Mouse (Mus musculus): ENCODE data around the gene Tbc1d8. TPM values are rescaled to one million over a fixed set of nuclear protein-coding genes. Genes with fewer than 3 reads are reported as not detected.

Tbc1d8 gene
- total and polyA plus RNA-seq, 2 experiments from 2014 or later, result 7.7 to 19.3 TPM

DNA sequence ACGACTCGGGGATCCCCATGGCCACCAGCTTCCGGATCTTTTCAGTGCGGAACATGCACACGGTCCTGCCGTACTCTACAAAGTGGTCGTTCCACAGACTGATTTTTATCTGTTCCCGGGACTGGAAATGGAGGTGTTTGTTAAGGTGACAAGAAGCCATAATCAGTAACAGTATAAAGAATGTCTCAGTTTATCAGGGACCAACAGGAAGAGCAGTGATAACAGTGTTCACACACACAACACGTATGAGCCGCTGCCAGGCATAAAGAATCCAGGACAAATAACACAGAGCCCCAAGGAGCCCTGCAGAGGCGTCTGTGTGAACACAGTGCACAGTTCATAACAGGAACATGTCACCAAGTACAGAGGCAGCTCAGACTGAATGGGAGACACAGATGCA is 89.2 kb downstream of the Tbc1d8 start:
- Histone ChIP-seq H3K27ac (ENCODE audit: low read depth, low read length) (no peak overlapping the region), H3K9ac (no peak overlapping the region), H3K4me3 (ENCODE audit: low read depth, low read length) (no peak overlapping the region), H3K27me3 (ENCODE audit: insufficient read depth, low read length) (no peaks in the 10 kb centered on the region), H3K9me3 (ENCODE audit: low read length) (no peaks in the 10 kb centered on the region), H3K36me3 (ENCODE audit: insufficient read depth) (peaks cover 18% of the 10 kb centered on the region), H3K4me1 (ENCODE audit: insufficient read depth) (no peaks in the 10 kb centered on the region), H3K4me2 (ENCODE audit: low read depth) (no peak overlapping the region)
- TF ChIP-seq CTCF (IDR thresholded peaks at IDR 0.05; ENCODE audit: low read depth), result no peak
- 91% methylated on average over 11 of the region's 11 CpGs for WGBS
- ATAC-seq (no peak), DNase-seq (no peak)

GRCm38 (mm10) chr1:39388163-39388562 is 90.4 kb downstream of the Tbc1d8 start:
- no peak overlapping the region for H3K9ac ChIP-seq
- ATAC-seq, result no peak
- H3K27me3 ChIP-seq (ENCODE audit: insufficient read depth, low read length), result no peaks in the 10 kb centered on the region
- peaks cover 25% of the 10 kb centered on the region for H3K36me3 ChIP-seq (ENCODE audit: insufficient read depth)
- TF ChIP-seq CTCF (IDR thresholded peaks at IDR 0.05; ENCODE audit: low read depth), result no peak
- no peaks in the 10 kb centered on the region for H3K4me1 ChIP-seq (ENCODE audit: insufficient read depth)
- H3K27ac ChIP-seq (ENCODE audit: low read depth, low read length), result no peak overlapping the region
- H3K4me2 ChIP-seq (ENCODE audit: low read depth), result no peak overlapping the region
- WGBS, result 78% methylated on average over 2 of the region's 2 CpGs
- no peak overlapping the region for H3K4me3 ChIP-seq (ENCODE audit: low read depth, low read length)
- DNase-seq, result no peak
- no peaks in the 10 kb centered on the region for H3K9me3 ChIP-seq (ENCODE audit: low read length)

DNA sequence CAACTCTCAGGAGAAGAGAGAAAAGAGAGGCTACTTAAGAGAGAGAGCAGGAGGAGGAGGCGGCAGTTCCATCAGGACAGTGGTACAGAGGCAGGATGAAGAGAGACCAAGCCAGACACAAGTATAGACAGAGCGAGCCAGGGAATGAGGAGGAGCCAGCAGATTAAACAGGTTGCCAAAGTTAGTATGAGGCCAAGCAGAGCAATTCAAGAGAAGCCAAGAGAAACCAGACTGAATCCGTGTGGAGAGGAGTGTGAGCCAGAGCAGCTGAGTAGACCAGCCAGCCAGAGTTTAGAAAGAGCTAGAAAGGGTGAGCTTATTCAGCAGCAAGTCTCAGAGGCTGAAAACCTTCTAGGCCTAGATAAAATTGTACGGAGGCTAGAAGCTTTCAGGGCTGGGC is 91.1 kb downstream of the Tbc1d8 start:
- TF ChIP-seq CTCF (IDR thresholded peaks at IDR 0.05; ENCODE audit: low read depth), result no peak
- ATAC-seq (peak; percentile 84), DNase-seq (peak; percentile 63)
- Histone ChIP-seq H3K27me3 (ENCODE audit: insufficient read depth, low read length) (no peaks in the 10 kb centered on the region), H3K9me3 (ENCODE audit: low read length) (no peaks in the 10 kb centered on the region), H3K4me2 (ENCODE audit: low read depth) (no peak overlapping the region), H3K27ac (ENCODE audit: low read depth, low read length) (no peak overlapping the region), H3K4me1 (ENCODE audit: insufficient read depth) (no peaks in the 10 kb centered on the region), H3K4me3 (ENCODE audit: low read depth, low read length) (no peak overlapping the region), H3K36me3 (ENCODE audit: insufficient read depth) (peaks cover 22% of the 10 kb centered on the region), H3K9ac (no peak overlapping the region)
- WGBS, result 61% methylated on average over 4 of the region's 4 CpGs

GRCm38 (mm10) chr1:39386456-39386855 is 92.1 kb downstream of the Tbc1d8 start:
- Histone ChIP-seq H3K4me1 (ENCODE audit: insufficient read depth) (no peaks in the 10 kb centered on the region), H3K27me3 (ENCODE audit: insufficient read depth, low read length) (no peaks in the 10 kb centered on the region), H3K4me2 (ENCODE audit: low read depth) (no peak overlapping the region), H3K4me3 (ENCODE audit: low read depth, low read length) (no peak overlapping the region), H3K9ac (no peak overlapping the region), H3K27ac (ENCODE audit: low read depth, low read length) (no peak overlapping the region), H3K9me3 (ENCODE audit: low read length) (no peaks in the 10 kb centered on the region), H3K36me3 (ENCODE audit: insufficient read depth) (peaks cover 22% of the 10 kb centered on the region)
- ATAC-seq, result no peak
- no peak for TF ChIP-seq CTCF (IDR thresholded peaks at IDR 0.05; ENCODE audit: low read depth)
- WGBS, result 76% methylated on average over 3 of the region's 3 CpGs
- no peak for DNase-seq

GRCm38 (mm10) chr1:39384914-39385313 is 93.6 kb downstream of the Tbc1d8 start:
- H3K27ac ChIP-seq (ENCODE audit: low read depth, low read length), result no peak overlapping the region
- WGBS, result 92% methylated on average over 9 of the region's 9 CpGs
- no peak overlapping the region for H3K4me2 ChIP-seq (ENCODE audit: low read depth)
- H3K27me3 ChIP-seq (ENCODE audit: insufficient read depth, low read length), result no peaks in the 10 kb centered on the region
- H3K4me1 ChIP-seq (ENCODE audit: insufficient read depth), result no peaks in the 10 kb centered on the region
- no peak for ATAC-seq
- no peak for TF ChIP-seq CTCF (IDR thresholded peaks at IDR 0.05; ENCODE audit: low read depth)
- no peaks in the 10 kb centered on the region for H3K9me3 ChIP-seq (ENCODE audit: low read length)
- no peak overlapping the region for H3K9ac ChIP-seq
- peaks cover 26% of the 10 kb centered on the region for H3K36me3 ChIP-seq (ENCODE audit: insufficient read depth)
- no peak for DNase-seq
- no peak overlapping the region for H3K4me3 ChIP-seq (ENCODE audit: low read depth, low read length)

GRCm38 (mm10) chr1:39381017-39381416 is 97.5 kb downstream of the Tbc1d8 start:
- Histone ChIP-seq H3K9me3 (ENCODE audit: low read length) (no peaks in the 10 kb centered on the region), H3K9ac (no peak overlapping the region), H3K36me3 (ENCODE audit: insufficient read depth) (peaks cover 24% of the 10 kb centered on the region), H3K27ac (ENCODE audit: low read depth, low read length) (no peak overlapping the region), H3K27me3 (ENCODE audit: insufficient read depth, low read length) (no peaks in the 10 kb centered on the region), H3K4me3 (ENCODE audit: low read depth, low read length) (no peak overlapping the region), H3K4me1 (ENCODE audit: insufficient read depth) (no peaks in the 10 kb centered on the region), H3K4me2 (ENCODE audit: low read depth) (no peak overlapping the region)
- WGBS, result 89% methylated on average over 9 of the region's 9 CpGs
- ATAC-seq (no peak), DNase-seq (no peak)
- no peak for TF ChIP-seq CTCF (IDR thresholded peaks at IDR 0.05; ENCODE audit: low read depth)

DNA sequence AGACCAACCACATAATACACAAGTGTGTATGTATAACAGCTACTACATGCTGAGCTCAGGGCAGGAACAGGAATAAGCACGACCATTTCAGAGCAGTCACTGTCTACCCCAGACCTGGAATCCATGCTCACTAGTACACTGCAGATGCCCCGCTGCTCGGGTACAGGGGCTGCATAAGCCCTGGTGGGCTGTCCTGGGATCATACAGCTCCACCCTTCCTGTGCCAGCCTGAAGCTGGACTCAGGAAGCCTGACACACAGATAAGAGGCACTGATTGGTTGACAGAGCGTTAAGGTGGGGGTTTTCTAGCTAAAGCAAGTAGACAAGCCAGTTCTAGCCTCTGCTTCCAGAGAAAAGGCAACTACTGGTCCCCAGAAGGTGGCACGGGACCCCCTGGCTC is 99.5 kb downstream of the Tbc1d8 start:
- H3K27ac ChIP-seq (ENCODE audit: low read depth, low read length), result no peak overlapping the region
- H3K4me1 ChIP-seq (ENCODE audit: insufficient read depth), result no peaks in the 10 kb centered on the region
- 78% methylated on average over 5 of the region's 5 CpGs for WGBS
- DNase-seq (no peak), ATAC-seq (no peak)
- H3K9me3 ChIP-seq (ENCODE audit: low read length), result no peaks in the 10 kb centered on the region
- no peak for TF ChIP-seq CTCF (IDR thresholded peaks at IDR 0.05; ENCODE audit: low read depth)
- H3K4me2 ChIP-seq (ENCODE audit: low read depth), result no peak overlapping the region
- H3K9ac ChIP-seq, result no peak overlapping the region
- peaks cover 26% of the 10 kb centered on the region for H3K36me3 ChIP-seq (ENCODE audit: insufficient read depth)
- no peaks in the 10 kb centered on the region for H3K27me3 ChIP-seq (ENCODE audit: insufficient read depth, low read length)
- no peak overlapping the region for H3K4me3 ChIP-seq (ENCODE audit: low read depth, low read length)

DNA sequence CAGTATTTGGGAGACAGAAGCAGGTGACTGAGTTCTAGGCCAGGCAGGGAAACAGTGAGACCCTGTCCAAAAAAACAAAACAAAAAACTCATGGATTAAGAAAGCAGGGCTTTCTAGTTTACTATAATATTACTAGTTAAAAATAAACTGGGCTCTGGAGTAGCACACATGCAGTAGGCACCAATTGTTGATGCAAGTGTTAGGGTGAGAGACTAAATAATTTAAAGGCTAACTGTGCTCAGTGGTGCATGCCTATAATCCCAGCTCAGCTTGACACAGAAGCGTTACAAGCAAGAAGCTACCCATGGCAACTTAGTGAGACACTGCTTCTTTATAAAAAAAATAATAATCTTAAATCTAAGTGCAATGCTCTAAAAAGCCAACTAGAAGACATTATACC is 100.0 kb downstream of the Tbc1d8 start:
- Histone ChIP-seq H3K27ac (ENCODE audit: low read depth, low read length) (no peak overlapping the region; the same call in 1 of the 2 replicates), H3K9me3 (ENCODE audit: low read length) (no peaks in the 10 kb centered on the region), H3K27me3 (ENCODE audit: insufficient read depth, low read length) (no peaks in the 10 kb centered on the region), H3K36me3 (ENCODE audit: insufficient read depth) (peaks cover 25% of the 10 kb centered on the region), H3K4me1 (ENCODE audit: insufficient read depth) (no peaks in the 10 kb centered on the region), H3K9ac (no peak overlapping the region), H3K4me2 (ENCODE audit: low read depth) (no peak overlapping the region), H3K4me3 (ENCODE audit: low read depth, low read length) (no peak overlapping the region)
- no peak for DNase-seq
- ATAC-seq, result no peak
- no peak for TF ChIP-seq CTCF (IDR thresholded peaks at IDR 0.05; ENCODE audit: low read depth)
- 57% methylated on average over 1 of the region's 1 CpGs for WGBS

All from forebrain, postnatal 0 days (tissue).